In genomic region chr2:105023031-105023615, GRCm38 (mm10) we compare ENCODE assay signal across 15 mouse cellular contexts. TPM values are rescaled to one million over a fixed set of nuclear protein-coding genes. Genes with fewer than 3 reads are reported as not detected.
A peak's percentile ranks its signal among the peaks of the same experiment; 100 is the strongest.
DNase-seq lines count a peak whose midpoint lies in the region; ATAC-seq and TF ChIP-seq lines count a peak whose summit lies in the region.
"Had no signal": no experiment of that assay in that cellular context is flagged by ENCODE, and none has a peak within 500 bp of the region (broad histone marks: within the 10 kb centered on the region; RNA-seq: fewer than 3 reads in every experiment).

No protein-coding gene starts in this region.

- H3K4me3 ChIP-seq in stomach, embryonic 15.5 days (replicated peaks): no peak overlapping the region
- H3K4me3 ChIP-seq in stomach, postnatal 0 days (ENCODE audit: low read depth, low read length): no peak overlapping the region
- H3K4me3 ChIP-seq in heart, embryonic 12.5 days: no peak overlapping the region
- no peak overlapping the region for H3K4me3 ChIP-seq in limb, embryonic 13.5 days
- H3K4me3 ChIP-seq: erythroblast, embryonic 14.5 days; left cerebral cortex, adult 2 months; neural tube, embryonic 12.5 days had no signal

- H3K9me3 ChIP-seq in stomach, embryonic 15.5 days: no peaks in the 10 kb centered on the region
- H3K9me3 ChIP-seq in stomach, postnatal 0 days (ENCODE audit: control insufficient read depth, low read length): no peaks in the 10 kb centered on the region
- H3K9me3 ChIP-seq in heart, embryonic 12.5 days (replicated peaks): no peaks in the 10 kb centered on the region
- no peaks in the 10 kb centered on the region for H3K9me3 ChIP-seq in limb, embryonic 13.5 days
- H3K9me3 ChIP-seq: neural tube, embryonic 12.5 days had no signal

- ATAC-seq in stomach, embryonic 15.5 days (ENCODE audit: insufficient read depth, low FRiP score, low read depth): peak; percentile 39; the same call in 1 of the 2 replicates
- ATAC-seq in stomach, postnatal 0 days (ENCODE audit: low FRiP score, low TSS enrichment): no peak
- ATAC-seq in heart, embryonic 12.5 days (ENCODE audit: insufficient number of reproducible peaks, low FRiP score): peak; percentile 40; the same call in 1 of the 2 replicates
- ATAC-seq in limb, embryonic 13.5 days (ENCODE audit: low FRiP score, low read depth): peak; percentile 40; the same call in 1 of the 2 replicates
- ATAC-seq in megakaryocyte-erythroid progenitor cell, adult 5-6 weeks (replicated peaks; ENCODE audit: low FRiP score, low TSS enrichment, poor library complexity, severe bottlenecking): 0 out of 2 replicates have a peak, but pooled peaks have one; percentile 16
- no peak for ATAC-seq in cerebellum, adult (ENCODE audit: insufficient number of reproducible peaks, low FRiP score, low TSS enrichment)
- ATAC-seq: midbrain, embryonic 16.5 days had no signal

- H3K4me1 ChIP-seq in stomach, embryonic 15.5 days: no peaks in the 10 kb centered on the region
- no peaks in the 10 kb centered on the region for H3K4me1 ChIP-seq in stomach, postnatal 0 days (replicated peaks; ENCODE audit: control insufficient read depth, insufficient read depth)
- H3K4me1 ChIP-seq in heart, embryonic 12.5 days (replicated peaks): peaks cover 11% of the 10 kb centered on the region; the same call in 1 of the 2 replicates
- H3K4me1 ChIP-seq in limb, embryonic 13.5 days: no peaks in the 10 kb centered on the region
- H3K4me1 ChIP-seq: neural tube, embryonic 12.5 days had no signal

- no peaks in the 10 kb centered on the region for H3K36me3 ChIP-seq in stomach, embryonic 15.5 days
- H3K36me3 ChIP-seq in stomach, postnatal 0 days (ENCODE audit: control insufficient read depth, insufficient read depth, low read length): no peaks in the 10 kb centered on the region; the same call in 1 of the 2 replicates
- H3K36me3 ChIP-seq in heart, embryonic 12.5 days: no peaks in the 10 kb centered on the region
- no peaks in the 10 kb centered on the region for H3K36me3 ChIP-seq in limb, embryonic 13.5 days
- H3K36me3 ChIP-seq: neural tube, embryonic 12.5 days had no signal

- H3K4me2 ChIP-seq in stomach, embryonic 15.5 days: no peak overlapping the region
- no peak overlapping the region for H3K4me2 ChIP-seq in stomach, postnatal 0 days (replicated peaks; ENCODE audit: low read depth)
- H3K4me2 ChIP-seq in heart, embryonic 12.5 days: no peak overlapping the region
- no peak overlapping the region for H3K4me2 ChIP-seq in limb, embryonic 13.5 days (replicated peaks)
- H3K4me2 ChIP-seq: neural tube, embryonic 12.5 days had no signal

- no peak for TF ChIP-seq CTCF in stomach, postnatal 0 days (IDR thresholded peaks at IDR 0.05; ENCODE audit: low read depth)

- H3K27ac ChIP-seq in stomach, embryonic 15.5 days: no peak overlapping the region
- H3K27ac ChIP-seq in stomach, postnatal 0 days (replicated peaks): no peak overlapping the region
- no peak overlapping the region for H3K27ac ChIP-seq in heart, embryonic 12.5 days (ENCODE audit: poor library complexity, severe bottlenecking)
- H3K27ac ChIP-seq in limb, embryonic 13.5 days: no peak overlapping the region
- H3K27ac ChIP-seq: left cerebral cortex, adult 2 months; neural tube, embryonic 12.5 days had no signal

- WGBS in stomach, embryonic 15.5 days: 79% methylated on average over 6 of the region's 6 CpGs
- 77% methylated on average over 6 of the region's 6 CpGs for WGBS in stomach, postnatal 0 days
- 29% methylated on average over 6 of the region's 6 CpGs for WGBS in heart, embryonic 12.5 days
- 44% methylated on average over 6 of the region's 6 CpGs for WGBS in limb, embryonic 13.5 days

- H3K27me3 ChIP-seq in stomach, embryonic 15.5 days (replicated peaks): no peaks in the 10 kb centered on the region
- no peaks in the 10 kb centered on the region for H3K27me3 ChIP-seq in stomach, postnatal 0 days (ENCODE audit: control insufficient read depth, insufficient read depth, low read length)
- no peaks in the 10 kb centered on the region for H3K27me3 ChIP-seq in heart, embryonic 12.5 days (replicated peaks)
- H3K27me3 ChIP-seq in limb, embryonic 13.5 days: no peaks in the 10 kb centered on the region
- H3K27me3 ChIP-seq: neural tube, embryonic 12.5 days had no signal

- TF ChIP-seq EP300 in stomach, postnatal 0 days (optimal IDR thresholded peaks at IDR 0.05): no peak

- no peak overlapping the region for H3K9ac ChIP-seq in stomach, embryonic 15.5 days
- H3K9ac ChIP-seq in stomach, postnatal 0 days (ENCODE audit: low read length): no peak overlapping the region
- no peak overlapping the region for H3K9ac ChIP-seq in heart, embryonic 12.5 days
- H3K9ac ChIP-seq in limb, embryonic 13.5 days: no peak overlapping the region
- H3K9ac ChIP-seq: neural tube, embryonic 12.5 days had no signal

- no peak for DNase-seq in stomach, postnatal 0 days (ENCODE audit: low spot score)
- no peak for DNase-seq in urinary bladder, adult 2 months (ENCODE audit: low spot score)
- DNase-seq in frontal cortex, postnatal 36 days (ENCODE audit: low spot score in 2 of 2): no peak
- DNase-seq: cerebellum, adult 8-10 months; embryo, embryonic 11 days; thymus, postnatal 4 days had no signal

RNA-seq across cellular contexts. Expression of gene Eif3m, which starts 6.2 kb away (rescaled TPM):
- 274 and 277 TPM in 2 replicates for polyA plus RNA-seq in stomach, embryonic 15.5 days (2015; fragmentation: Nextera tagmentation; extraction: Ambion mirVana)
- 213 and 215 TPM in 2 replicates for polyA plus RNA-seq in stomach, postnatal 0 days (2015; fragmentation: Nextera tagmentation; extraction: Ambion mirVana)
- polyA plus RNA-seq in heart, embryonic 12.5 days (2016; fragmentation: Nextera tagmentation; extraction: Ambion mirVana): 207 and 214 TPM in 2 replicates
- 279 and 288 TPM in 2 replicates for polyA plus RNA-seq in limb, embryonic 13.5 days (2015; fragmentation: Nextera tagmentation; extraction: Ambion mirVana)
- total RNA-seq in megakaryocyte-erythroid progenitor cell, adult 5-6 weeks (2014; fragmentation: Nextera tagmentation): 374 and 410 TPM in 2 replicates
- 379 and 415 TPM in 2 replicates for total RNA-seq in megakaryocyte-erythroid progenitor cell, adult 5-6 weeks (2017)
- polyA plus RNA-seq in urinary bladder, adult 2 months (2012; rRNA removed): 148 and 152 TPM in 2 replicates

Comparison
In these comparisons a context has a peak if more than half of its experiments do, and no peak if none do; other contexts are left out.
1. ATAC-seq: peak in stomach, embryonic 15.5 days (single experiment), heart, embryonic 12.5 days (single experiment), limb, embryonic 13.5 days (single experiment) and megakaryocyte-erythroid progenitor cell, adult 5-6 weeks (single experiment); none in stomach, postnatal 0 days (single experiment) and cerebellum, adult (single experiment).